8 mouse cellular contexts compared by ENCODE assay signal in genomic region chrX:167382047-167382853, GRCm38 (mm10). TPM values are rescaled to one million over a fixed set of nuclear protein-coding genes. Genes with fewer than 3 reads are reported as not detected.
DNase-seq lines count a peak whose midpoint lies in the region; ATAC-seq lines count a peak whose summit lies in the region.

TSS of gene Prps2 (minus strand) at chrX:167382749.

- peak; percentile 79 for ATAC-seq in inflammation-experienced regulatory T-cells, adult 6 months
- peak; percentile 80 for ATAC-seq in megakaryocyte-erythroid progenitor cell, adult 5-6 weeks (replicated peaks; ENCODE audit: low FRiP score, low TSS enrichment, poor library complexity, severe bottlenecking)

- intact Hi-C loops in left cerebral cortex, postnatal 25 days (cut with DNase I): no loop called here

- peak; percentile 45 to 83 for DNase-seq in adrenal gland, adult (ENCODE audit: inconsistent age in 2 of 2, low spot score in 1 of 2)
- DNase-seq in embryo, embryonic 10 days (ENCODE audit: low spot score): peak; percentile 62
- peak; percentile 12 for DNase-seq in gastrocnemius, postnatal 10 days
- DNase-seq in left cerebral cortex, postnatal 25 days (ENCODE audit: low spot score in 2 of 2): peak; percentile 24 to 47
- peak; percentile 30 for DNase-seq in right cerebral cortex, postnatal 25 days
- peak; percentile 56 for DNase-seq in yolk sac, embryonic 10.5 days (ENCODE audit: low spot score)

RNA-seq across cellular contexts. Expression of gene Prps2, which starts in this region (rescaled TPM):
- 1 to 10 TPM; 3.8 to 7.2 TPM for total RNA-seq in gastrocnemius, postnatal 10 days (2021)
- 10 to 100 TPM; 59.6 to 81.4 (median 77.9) TPM for polyA plus RNA-seq in inflammation-experienced regulatory T-cells, adult 6 months (2017; shearing (Covaris generic))
- total RNA-seq in left cerebral cortex, postnatal 25 days (2021): 10 to 100 TPM; 26.0 to 26.1 TPM
- total RNA-seq in megakaryocyte-erythroid progenitor cell, adult 5-6 weeks (2014; fragmentation: Nextera tagmentation): 33.6 and 41.3 TPM in 2 replicates
- total RNA-seq in megakaryocyte-erythroid progenitor cell, adult 5-6 weeks (2017): 38.0 and 42.5 TPM in 2 replicates

Comparison
In these comparisons a context has a peak if more than half of its experiments do, and no peak if none do; other contexts are left out.
1. Peak in every context shown above with its lines: DNase-seq and ATAC-seq.
2. DNase-seq: peak in every context shown above with its lines; median percentile 64 in adrenal gland, adult; 62 in embryo, embryonic 10 days; 56 in yolk sac, embryonic 10.5 days; 36 in left cerebral cortex, postnatal 25 days; 30 in right cerebral cortex, postnatal 25 days; 12 in gastrocnemius, postnatal 10 days.